Mouse (Mus musculus): ENCODE results near the gene Gm17324. TPM values are rescaled to one million over a fixed set of nuclear protein-coding genes. Genes with fewer than 3 reads are reported as not detected.
"Not testable (repeated sequence)": the region's sequence is repeated elsewhere in the genome, so short reads cannot be mapped to it uniquely, and the experiment has no call there.

Gm17324 gene
- polyA plus RNA-seq, 1 experiment: 0.34 TPM

DNA sequence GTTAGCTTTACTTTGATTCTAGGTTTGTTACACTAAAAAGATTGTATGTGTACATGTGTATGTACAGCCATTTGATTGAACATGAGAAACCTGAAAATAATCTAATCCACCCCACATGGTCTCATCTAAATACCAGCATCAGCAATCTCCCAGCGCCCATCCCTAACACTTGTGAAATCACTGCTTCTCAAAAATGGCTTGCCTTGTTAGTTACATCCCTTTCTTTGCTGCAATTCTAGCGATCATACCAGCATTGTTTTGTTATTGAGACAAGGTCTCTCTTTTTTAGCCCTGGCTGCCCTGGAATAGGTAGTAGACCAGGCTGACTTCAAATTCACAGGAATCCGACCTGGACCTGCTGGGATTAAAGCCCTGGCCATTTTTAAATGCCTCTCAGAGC lies 33.8 kb upstream of the Gm17324 start:
- TF ChIP-seq CTCF (IDR thresholded peaks at IDR 0.05; ENCODE audit: borderline replicate concordance, insufficient read depth, low read depth, low read length): no peak
- no peak for TF ChIP-seq POLR2A (IDR thresholded peaks at IDR 0.05; ENCODE audit: borderline replicate concordance, insufficient read depth, low read length)
- Histone ChIP-seq H3K4me1 (ENCODE audit: control insufficient read depth, insufficient read depth, low read length) (peaks cover 3% of the 10 kb centered on the region; the same call in 1 of the 2 replicates), H3K4me3 (replicated peaks; ENCODE audit: insufficient read depth, low read depth, low read length) (peak overlapping the region; percentile 62), H3K27me3 (ENCODE audit: control insufficient read depth, insufficient read depth, low read length) (no peaks in the 10 kb centered on the region), H3K27ac (ENCODE audit: insufficient read depth, low read length) (peak overlapping the region; percentile 88; the same call in 1 of the 2 replicates)
- DNase-seq: no peak
- 26% methylated on average over 3 of the region's 3 CpGs for WGBS

DNA sequence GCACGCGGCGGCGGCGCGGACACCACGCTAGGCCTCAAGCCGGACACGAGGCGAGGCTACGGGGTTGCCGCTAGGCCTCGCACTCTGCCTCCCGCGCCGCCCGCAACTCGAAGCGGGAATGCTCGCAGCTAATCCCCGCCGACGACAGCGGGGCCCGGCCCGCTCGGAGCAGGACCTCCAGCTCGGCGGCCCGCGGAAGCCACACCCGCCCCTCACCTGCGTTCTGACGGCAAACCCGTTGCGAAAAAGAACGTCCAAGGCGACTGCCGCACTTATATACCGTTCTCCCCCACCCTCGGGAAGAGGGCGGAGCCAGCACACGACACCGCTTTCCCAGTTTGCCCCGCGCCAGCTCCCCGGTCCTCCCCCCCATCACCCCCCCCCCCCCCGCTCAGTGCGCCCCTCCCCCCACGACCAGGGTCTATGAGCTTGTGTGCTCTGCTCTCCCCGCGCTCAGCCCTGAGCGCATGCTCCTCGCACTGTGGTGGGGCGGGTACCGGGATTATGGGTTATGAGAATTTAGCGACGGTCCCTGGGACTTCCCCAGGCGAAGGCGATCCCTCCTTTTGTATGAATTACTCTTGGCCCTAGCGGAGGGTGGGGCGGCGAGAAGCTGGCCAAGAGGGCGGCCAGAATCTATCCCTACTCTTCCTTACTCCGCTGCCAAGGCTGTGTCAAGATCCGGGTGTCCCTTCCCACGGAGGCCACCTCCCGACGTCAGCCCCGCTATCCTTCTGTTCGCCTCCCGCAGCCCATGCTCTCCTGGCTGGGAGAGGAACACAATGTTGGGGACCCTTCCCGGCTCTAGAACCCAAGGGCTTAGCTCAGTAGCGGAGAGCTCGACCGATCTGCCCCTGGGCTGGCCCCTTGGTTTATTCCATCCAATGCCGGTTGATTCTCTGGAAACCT lies 33.1 kb upstream of the Gm17324 start:
- H3K27me3 ChIP-seq (ENCODE audit: control insufficient read depth, insufficient read depth, low read length): no peaks in the 10 kb centered on the region
- H3K4me3 ChIP-seq (replicated peaks; ENCODE audit: insufficient read depth, low read depth, low read length): peak overlapping the region; percentile 65
- H3K27ac ChIP-seq (ENCODE audit: insufficient read depth, low read length): peak overlapping the region; percentile 88
- WGBS: under 1% methylated on average over 72 of the region's 77 CpGs
- DNase-seq: peak; percentile 96 to 98
- TF ChIP-seq POLR2A (IDR thresholded peaks at IDR 0.05; ENCODE audit: borderline replicate concordance, insufficient read depth, low read length) (peak; percentile 98), CTCF (IDR thresholded peaks at IDR 0.05; ENCODE audit: borderline replicate concordance, insufficient read depth, low read depth, low read length) (no peak)
- peaks cover 3% of the 10 kb centered on the region; the same call in 1 of the 2 replicates for H3K4me1 ChIP-seq (ENCODE audit: control insufficient read depth, insufficient read depth, low read length)

DNA sequence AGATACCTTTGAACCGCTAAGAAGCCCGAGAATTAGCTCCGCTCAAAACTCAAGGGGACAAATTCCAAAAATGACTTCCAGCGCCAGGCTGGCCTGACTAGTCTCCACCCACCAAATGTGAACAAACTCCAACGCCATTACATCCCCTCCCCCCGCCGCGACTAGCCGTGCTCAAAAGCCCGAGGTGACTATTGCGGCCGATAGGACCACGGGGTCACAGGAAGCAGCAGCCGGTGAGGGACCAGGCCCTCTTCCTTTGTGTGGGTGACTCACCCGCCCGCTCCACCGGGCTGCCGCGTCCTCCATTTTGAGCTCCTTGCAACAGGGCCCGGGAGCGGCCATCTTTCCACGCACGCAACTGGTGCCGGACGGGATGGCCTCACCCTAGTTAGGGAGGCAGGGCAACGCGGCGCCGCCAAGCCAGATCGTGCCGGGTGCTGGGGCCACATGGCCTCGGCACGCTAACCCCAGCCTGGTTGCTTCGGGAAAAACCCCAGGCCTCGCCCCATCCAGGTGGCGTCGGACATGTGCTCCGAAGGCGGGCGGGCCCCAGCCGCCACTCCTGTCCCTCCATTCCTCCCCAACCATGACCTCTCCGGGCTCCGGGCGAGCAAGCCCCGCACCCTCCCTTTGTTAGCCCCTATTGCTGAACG lies 32.2 kb upstream of the Gm17324 start:
- H3K4me1 ChIP-seq (ENCODE audit: control insufficient read depth, insufficient read depth, low read length): peaks cover 3% of the 10 kb centered on the region; the same call in 1 of the 2 replicates
- WGBS: 1% methylated on average over 46 of the region's 46 CpGs
- peak overlapping the region; percentile 65 for H3K4me3 ChIP-seq (replicated peaks; ENCODE audit: insufficient read depth, low read depth, low read length)
- DNase-seq: peak; percentile 74 to 80
- peak overlapping the region; percentile 81 for H3K27ac ChIP-seq (ENCODE audit: insufficient read depth, low read length)
- TF ChIP-seq POLR2A (IDR thresholded peaks at IDR 0.05; ENCODE audit: borderline replicate concordance, insufficient read depth, low read length) (no peak), CTCF (IDR thresholded peaks at IDR 0.05; ENCODE audit: borderline replicate concordance, insufficient read depth, low read depth, low read length) (no peak)
- no peaks in the 10 kb centered on the region for H3K27me3 ChIP-seq (ENCODE audit: control insufficient read depth, insufficient read depth, low read length)

- not testable (repeated sequence) for H3K4me1 ChIP-seq (ENCODE audit: control insufficient read depth, insufficient read depth, low read length); DNase-seq; H3K27ac ChIP-seq (ENCODE audit: insufficient read depth, low read length); H3K27me3 ChIP-seq (ENCODE audit: control insufficient read depth, insufficient read depth, low read length)
- peak overlapping the region; percentile 25 for H3K4me3 ChIP-seq (replicated peaks; ENCODE audit: insufficient read depth, low read depth, low read length)
- WGBS: 11% methylated on average over 13 of the region's 13 CpGs
Observed at GRCm38 (mm10) chr9:78480227-78480626, 31.6 kb upstream of the Gm17324 start.

- not testable (repeated sequence) for H3K4me1 ChIP-seq (ENCODE audit: control insufficient read depth, insufficient read depth, low read length); DNase-seq; H3K4me3 ChIP-seq (replicated peaks; ENCODE audit: insufficient read depth, low read depth, low read length); H3K27ac ChIP-seq (ENCODE audit: insufficient read depth, low read length); H3K27me3 ChIP-seq (ENCODE audit: control insufficient read depth, insufficient read depth, low read length)
- 24% methylated on average over 8 of the region's 8 CpGs for WGBS
Observed at GRCm38 (mm10) chr9:78479308-78479707, 30.7 kb upstream of the Gm17324 start.

DNA sequence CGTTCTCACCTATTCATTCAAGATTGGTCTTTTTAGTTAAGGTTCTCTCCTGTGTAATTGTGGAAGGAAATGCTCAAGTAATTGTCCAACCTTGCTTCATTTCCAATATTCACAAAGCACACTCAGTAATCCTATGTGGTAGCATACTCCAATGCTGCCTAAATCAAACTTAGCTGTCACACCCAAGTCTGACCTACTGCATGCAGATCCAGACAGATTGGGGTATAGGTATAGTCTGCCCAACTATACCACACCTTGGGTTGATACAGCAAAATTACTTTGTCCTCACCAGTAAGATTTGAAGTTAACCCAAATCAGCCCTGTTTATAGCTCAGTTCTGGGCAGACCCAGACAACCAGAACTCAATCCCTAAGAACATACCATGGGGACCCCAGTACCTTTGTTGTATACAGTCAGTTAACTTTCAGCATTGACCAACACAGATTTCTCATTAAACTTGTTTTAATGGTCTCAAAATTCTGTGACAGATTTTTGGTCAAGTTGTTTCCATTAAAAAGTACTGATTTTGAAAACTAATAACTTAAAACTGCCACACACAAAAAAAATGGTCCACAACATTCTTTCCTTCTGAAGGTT lies 29.5 kb upstream of the Gm17324 start:
- H3K4me1 ChIP-seq (ENCODE audit: control insufficient read depth, insufficient read depth, low read length); H3K27me3 ChIP-seq (ENCODE audit: control insufficient read depth, insufficient read depth, low read length); DNase-seq; H3K4me3 ChIP-seq (replicated peaks; ENCODE audit: insufficient read depth, low read depth, low read length); H3K27ac ChIP-seq (ENCODE audit: insufficient read depth, low read length): not testable (repeated sequence)
- WGBS: 56% methylated on average over 1 of the region's 1 CpGs

GRCm38 (mm10) chr9:78477021-78477551 lies 28.5 kb upstream of the Gm17324 start:
- WGBS: 7% methylated on average over 5 of the region's 5 CpGs
- DNase-seq: peak in 1 of 2 experiments; percentile 45
- Histone ChIP-seq H3K27me3 (ENCODE audit: control insufficient read depth, insufficient read depth, low read length) (no peaks in the 10 kb centered on the region), H3K27ac (ENCODE audit: insufficient read depth, low read length) (no peak overlapping the region), H3K4me3 (replicated peaks; ENCODE audit: insufficient read depth, low read depth, low read length) (no peak overlapping the region), H3K4me1 (ENCODE audit: control insufficient read depth, insufficient read depth, low read length) (no peaks in the 10 kb centered on the region; the same call in 1 of the 2 replicates)
- TF ChIP-seq CTCF (IDR thresholded peaks at IDR 0.05; ENCODE audit: borderline replicate concordance, insufficient read depth, low read depth, low read length) (peak; percentile 41; the same call in 1 of the 2 replicates), POLR2A (IDR thresholded peaks at IDR 0.05; ENCODE audit: borderline replicate concordance, insufficient read depth, low read length) (no peak)

Measured in cerebellum, adult 2 months (tissue).